Mouse (Mus musculus) hindbrain, embryonic 15.5 days (tissue): ENCODE data around the gene Cd84. TPM values are rescaled to one million over a fixed set of nuclear protein-coding genes. Genes with fewer than 3 reads are reported as not detected.
"Not testable (repeated sequence)": the region's sequence is repeated elsewhere in the genome, so short reads cannot be mapped to it uniquely, and the experiment has no call there.

ENCODE experiments used
- ATAC-seq: fragments of 200-750 bp; cut with Nextera tagmentation; 2 replicates; pipeline ENCODE4 v1.8.0; 2017; ENCODE audit warnings: low read depth, moderate number of reproducible peaks, moderate TSS enrichment; ENCODE audit not compliant: low FRiP score
- H3K27ac ChIP-seq: fragments of 300-500 bp; sonication (generic); replicated peaks from 2 replicates; pipeline ENCODE4 v1.5.1; 2015; ENCODE audit warnings: mild to moderate bottlenecking, inconsistent platforms
- H3K27me3 ChIP-seq: fragments of 300-500 bp; sonication (generic); 2 replicates; pipeline ENCODE4 v1.6.1; 2015; ENCODE audit warnings: control low read depth, inconsistent platforms
- H3K36me3 ChIP-seq: fragments of 300-500 bp; sonication (generic); 2 replicates; pipeline ENCODE4 v1.6.1; 2015; ENCODE audit warnings: control low read depth, inconsistent platforms
- H3K4me1 ChIP-seq: fragments of 300-500 bp; sonication (generic); replicated peaks from 2 replicates; pipeline ENCODE4 v1.6.1; 2015; ENCODE audit warnings: control low read depth, inconsistent platforms
- H3K4me2 ChIP-seq: fragments of 300-500 bp; sonication (generic); 2 replicates; pipeline ENCODE4 v1.6.1; 2015; ENCODE audit warnings: moderate library complexity, mild to moderate bottlenecking, inconsistent platforms
- H3K4me3 ChIP-seq: fragments of 300-500 bp; sonication (generic); 2 replicates; pipeline ENCODE4 v1.5.1; 2015; ENCODE audit warnings: mild to moderate bottlenecking, inconsistent platforms
- H3K9ac ChIP-seq: fragments of 300-500 bp; sonication (generic); 2 replicates; pipeline ENCODE4 v1.6.1; 2015; ENCODE audit warnings: inconsistent platforms
- H3K9me3 ChIP-seq: fragments of 300-500 bp; sonication (generic); 2 replicates; pipeline ENCODE4 v1.6.1; 2016; ENCODE audit warnings: control low read depth, inconsistent platforms
- WGBS: fragments of 180-500 bp; shearing (Covaris S2); methylation state at CpG from one replicate; pipeline ENCODE4 v1.1.7; 2015; 5-methylcytosine and 5-hydroxymethylcytosine counted together
- polyA plus RNA-seq: library from polyadenylated mRNA; unstranded; fragments of >200 nt; fragmentation: Nextera tagmentation; extraction: Ambion mirVana; gene quantifications from 2 replicates; pipeline ENCODE4 v1.2.1, GENCODE M21; 2015

Gene Cd84
- polyA plus RNA-seq, 1 experiment from 2014 or later, result 1.2 TPM

- Histone ChIP-seq H3K4me2 (no peak overlapping the region), H3K9me3 (no peaks in the 10 kb centered on the region), H3K4me3 (no peak overlapping the region), H3K27me3 (no peaks in the 10 kb centered on the region), H3K27ac (no peak overlapping the region), H3K4me1 (no peaks in the 10 kb centered on the region), H3K9ac (no peak overlapping the region), H3K36me3 (no peaks in the 10 kb centered on the region)
- no peak for ATAC-seq
- 78% methylated on average over 5 of the region's 5 CpGs for WGBS
Measured at GRCm38 (mm10) chr1:171845035-171845754, 5.7 kb downstream of the Cd84 start.

GRCm38 (mm10) chr1:171848201-171848600, 8.7 kb downstream of the Cd84 start:
- Histone ChIP-seq H3K4me3 (no peak overlapping the region), H3K9me3 (no peaks in the 10 kb centered on the region), H3K4me1 (no peaks in the 10 kb centered on the region), H3K9ac (no peak overlapping the region), H3K27ac (no peak overlapping the region), H3K36me3 (no peaks in the 10 kb centered on the region), H3K4me2 (no peak overlapping the region), H3K27me3 (no peaks in the 10 kb centered on the region)
- no peak for ATAC-seq

GRCm38 (mm10) chr1:171848757-171849156, 9.3 kb downstream of the Cd84 start:
- WGBS, result 93% methylated on average over 4 of the region's 4 CpGs
- Histone ChIP-seq H3K4me3 (no peak overlapping the region), H3K4me1 (no peaks in the 10 kb centered on the region), H3K27me3 (no peaks in the 10 kb centered on the region), H3K9ac (no peak overlapping the region), H3K9me3 (no peaks in the 10 kb centered on the region), H3K36me3 (no peaks in the 10 kb centered on the region), H3K27ac (no peak overlapping the region), H3K4me2 (no peak overlapping the region)
- ATAC-seq, result no peak

DNA sequence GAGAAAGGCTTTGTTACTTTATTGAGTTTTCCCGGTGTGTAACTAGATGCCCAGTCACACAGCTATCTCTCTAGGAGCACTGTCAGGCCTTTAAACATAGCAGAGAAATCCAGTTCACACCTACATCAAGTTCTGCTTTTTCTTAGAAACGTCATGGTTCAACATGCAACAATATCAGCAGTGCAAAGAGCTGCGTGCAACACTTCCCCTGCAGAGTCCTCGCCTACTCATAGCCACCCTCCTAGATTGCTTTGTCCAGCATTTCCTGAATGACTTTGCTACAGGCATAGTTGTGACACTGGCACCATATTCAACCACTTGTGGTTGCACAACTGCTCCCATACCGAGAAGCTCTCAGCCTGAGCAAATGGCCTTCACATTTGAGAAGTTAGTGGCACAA, 10.0 kb downstream of the Cd84 start:
- 91% methylated on average over 5 of the region's 5 CpGs for WGBS
- no peaks in the 10 kb centered on the region for H3K4me1 ChIP-seq
- no peak overlapping the region for H3K4me2 ChIP-seq
- no peak overlapping the region for H3K27ac ChIP-seq
- no peak overlapping the region for H3K9ac ChIP-seq
- H3K36me3 ChIP-seq, result no peaks in the 10 kb centered on the region
- H3K9me3 ChIP-seq, result no peaks in the 10 kb centered on the region
- no peak for ATAC-seq
- no peaks in the 10 kb centered on the region for H3K27me3 ChIP-seq
- no peak overlapping the region for H3K4me3 ChIP-seq

GRCm38 (mm10) chr1:171865467-171865866, 26.0 kb downstream of the Cd84 start:
- Histone ChIP-seq H3K27me3 (no peaks in the 10 kb centered on the region), H3K4me3 (no peak overlapping the region), H3K9me3 (no peaks in the 10 kb centered on the region), H3K4me2 (no peak overlapping the region), H3K36me3 (no peaks in the 10 kb centered on the region), H3K9ac (no peak overlapping the region), H3K27ac (no peak overlapping the region), H3K4me1 (no peaks in the 10 kb centered on the region)
- WGBS, result 90% methylated on average over 4 of the region's 4 CpGs
- ATAC-seq, result no peak

GRCm38 (mm10) chr1:171886989-171887388, 47.5 kb downstream of the Cd84 start:
- Histone ChIP-seq H3K9ac (no peak overlapping the region), H3K27me3 (no peaks in the 10 kb centered on the region), H3K4me3 (no peak overlapping the region), H3K4me1 (no peaks in the 10 kb centered on the region), H3K9me3 (no peaks in the 10 kb centered on the region), H3K27ac (no peak overlapping the region), H3K36me3 (no peaks in the 10 kb centered on the region), H3K4me2 (no peak overlapping the region)
- 94% methylated on average over 1 of the region's 1 CpGs for WGBS
- ATAC-seq, result no peak

DNA sequence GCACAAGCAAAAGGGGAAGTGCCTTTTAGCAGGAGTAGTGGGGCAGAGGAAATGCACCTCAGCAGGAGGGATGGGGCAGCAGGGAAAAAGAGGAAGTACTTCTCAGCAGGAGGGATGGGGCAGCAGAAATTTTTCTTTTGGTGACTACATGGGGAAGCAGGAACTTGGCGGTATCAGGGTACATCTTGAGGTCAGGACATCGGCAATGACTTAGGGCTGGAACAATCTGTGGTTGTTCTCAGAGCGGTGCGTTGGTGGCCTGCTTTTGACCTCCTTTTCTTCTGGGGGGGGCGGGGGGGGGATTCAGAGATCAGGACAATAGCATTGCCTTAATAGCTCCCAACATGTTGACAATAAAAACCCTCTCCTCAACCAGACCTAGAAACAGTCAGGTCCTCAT, 55.9 kb downstream of the Cd84 start, which contains the start of gene Gm10521:
Gm10521 (plus strand) TSS at position 301 of the 400 bp plus-strand sequence.
- not testable (repeated sequence) for H3K9me3 ChIP-seq, H3K4me2 ChIP-seq, H3K4me1 ChIP-seq, H3K27me3 ChIP-seq, H3K36me3 ChIP-seq, H3K27ac ChIP-seq, ATAC-seq, H3K9ac ChIP-seq, H3K4me3 ChIP-seq
- 79% methylated on average over 5 of the region's 5 CpGs for WGBS

DNA sequence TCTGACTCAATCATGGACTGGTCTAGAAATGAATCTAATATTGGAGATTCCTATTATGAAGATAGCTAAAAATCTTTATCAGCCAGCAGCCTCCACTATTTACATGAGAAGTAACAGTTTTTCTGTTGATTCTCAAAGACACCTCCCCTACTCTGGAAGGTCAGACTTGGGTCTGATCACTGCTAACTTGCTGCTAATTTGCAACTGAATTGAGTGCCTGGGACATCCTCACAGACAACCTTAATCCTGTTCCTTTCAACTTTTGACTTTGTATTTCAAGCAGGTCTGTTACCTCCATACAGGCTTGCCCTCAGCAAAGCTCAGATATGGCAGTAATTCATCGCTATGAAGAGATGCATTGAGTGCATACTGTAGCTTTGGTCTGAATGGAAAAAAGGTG, 64.5 kb downstream of the Cd84 start:
- H3K9ac ChIP-seq, result no peak overlapping the region
- H3K4me1 ChIP-seq, result no peaks in the 10 kb centered on the region
- H3K9me3 ChIP-seq, result no peaks in the 10 kb centered on the region
- no peaks in the 10 kb centered on the region for H3K27me3 ChIP-seq
- H3K4me2 ChIP-seq, result no peak overlapping the region
- no peaks in the 10 kb centered on the region for H3K36me3 ChIP-seq
- H3K4me3 ChIP-seq, result no peak overlapping the region
- no peak overlapping the region for H3K27ac ChIP-seq
- no peak for ATAC-seq
- 81% methylated on average over 1 of the region's 1 CpGs for WGBS

DNA sequence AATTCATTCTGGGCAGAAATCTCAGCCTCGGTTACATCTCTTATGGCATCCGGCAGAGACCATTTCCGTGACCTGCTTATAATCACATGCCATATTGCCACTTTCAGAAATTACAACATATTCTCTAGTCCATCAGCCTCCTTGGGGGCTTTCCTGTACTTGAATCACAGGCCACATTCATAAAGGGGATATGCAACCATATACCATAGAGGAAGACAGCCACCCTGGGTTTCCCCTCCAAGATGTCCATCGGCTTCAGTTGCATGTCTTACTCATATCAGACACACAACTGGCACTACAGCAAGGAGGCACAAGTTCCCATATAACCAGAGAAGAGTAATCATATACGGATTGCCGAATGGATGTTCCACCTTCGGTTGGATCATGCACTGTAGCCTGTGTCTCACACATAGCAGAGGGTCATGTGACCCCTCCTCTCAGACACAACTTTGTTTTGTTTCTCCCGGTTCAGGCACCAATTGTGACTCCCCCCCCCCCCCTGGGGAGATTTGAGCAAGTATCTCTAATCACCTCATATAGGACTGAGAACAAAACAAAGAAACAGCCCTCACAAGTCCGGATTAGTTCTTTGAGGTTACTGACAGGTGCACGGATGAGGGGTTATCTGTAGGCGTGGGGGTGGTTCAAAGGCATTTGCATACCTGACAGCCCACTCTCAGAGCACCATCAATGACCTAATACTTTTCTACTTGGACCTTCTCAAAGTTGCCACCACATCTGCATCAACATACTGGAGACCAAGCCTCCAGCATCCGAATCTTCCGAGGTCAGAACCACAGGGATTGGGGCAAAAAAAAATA, 76.4 kb downstream of the Cd84 start:
- H3K9ac ChIP-seq, result no peak overlapping the region
- H3K4me2 ChIP-seq, result no peak overlapping the region
- H3K36me3 ChIP-seq, result no peaks in the 10 kb centered on the region
- no peaks in the 10 kb centered on the region for H3K27me3 ChIP-seq
- H3K27ac ChIP-seq, result no peak overlapping the region
- no peaks in the 10 kb centered on the region for H3K9me3 ChIP-seq
- 84% methylated on average over 13 of the region's 13 CpGs for WGBS
- no peaks in the 10 kb centered on the region for H3K4me1 ChIP-seq
- no peak for ATAC-seq
- no peak overlapping the region for H3K4me3 ChIP-seq

DNA sequence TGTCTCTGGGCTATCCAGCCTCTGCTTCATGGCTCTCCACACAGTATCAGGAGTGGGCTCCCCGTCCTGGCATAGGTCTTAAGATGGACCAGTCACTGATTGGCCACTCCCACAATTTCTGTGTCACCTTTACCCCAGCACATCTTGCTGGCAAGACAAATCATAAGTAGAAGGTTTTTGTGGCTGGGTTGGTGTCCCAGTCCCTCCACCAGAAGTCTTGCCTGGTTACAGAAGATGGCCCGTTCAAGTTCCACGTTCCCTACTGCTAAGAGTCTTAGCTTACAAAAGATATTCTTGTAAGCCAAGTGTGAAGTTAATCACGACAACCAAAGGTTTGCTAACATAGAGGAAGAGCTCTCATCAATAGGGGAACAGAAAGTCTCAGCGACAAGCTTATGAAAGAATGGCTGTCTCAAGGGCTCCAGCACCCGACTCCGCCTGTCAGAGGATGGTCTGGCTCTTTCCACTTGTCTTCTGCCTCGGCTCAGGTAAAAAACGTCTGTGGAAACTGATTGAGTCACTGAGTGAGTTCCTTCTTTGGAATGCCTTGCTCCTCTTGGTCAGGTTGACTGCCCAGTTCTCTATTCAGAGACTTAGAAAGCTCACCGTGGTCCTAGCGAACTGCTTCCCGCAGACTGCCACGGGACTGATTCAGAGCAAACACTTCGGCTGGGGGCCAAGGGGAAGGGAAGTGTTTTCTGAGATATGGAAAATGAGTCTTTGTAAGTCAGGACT, 78.0 kb downstream of the Cd84 start, which contains the start of gene Slamf6:
Slamf6 (plus strand) TSS at position 211 of the 735 bp plus-strand sequence.
- no peak within 1 kb of the TSS for H3K4me3 ChIP-seq
- H3K9me3 ChIP-seq, result no peaks in the 10 kb centered on the region
- no peak within 1 kb of the TSS for H3K9ac ChIP-seq
- H3K4me2 ChIP-seq, result no peak within 1 kb of the TSS
- no peak for ATAC-seq
- no peaks in the 10 kb centered on the region for H3K4me1 ChIP-seq
- H3K27ac ChIP-seq, result no peak within 1 kb of the TSS
- H3K27me3 ChIP-seq, result no peaks in the 10 kb centered on the region
- no peaks in the 10 kb centered on the region for H3K36me3 ChIP-seq
- 83% methylated on average over 14 of the region's 14 CpGs for WGBS

GRCm38 (mm10) chr1:171918136-171918920, 78.8 kb downstream of the Cd84 start:
- no peak overlapping the region for H3K27ac ChIP-seq
- H3K4me1 ChIP-seq, result no peaks in the 10 kb centered on the region
- H3K9me3 ChIP-seq, result no peaks in the 10 kb centered on the region
- no peak overlapping the region for H3K4me2 ChIP-seq
- no peaks in the 10 kb centered on the region for H3K36me3 ChIP-seq
- WGBS, result 89% methylated on average over 12 of the region's 12 CpGs
- H3K27me3 ChIP-seq, result no peaks in the 10 kb centered on the region
- H3K9ac ChIP-seq, result no peak overlapping the region
- H3K4me3 ChIP-seq, result no peak overlapping the region
- ATAC-seq, result no peak
